Mouse (Mus musculus): ENCODE data around the gene Gsg1l. TPM values are rescaled to one million over a fixed set of nuclear protein-coding genes. Genes with fewer than 3 reads are reported as not detected.

Gsg1l gene
- polyA plus RNA-seq, 1 experiment from 2014 or later: 0.21 TPM

DNA sequence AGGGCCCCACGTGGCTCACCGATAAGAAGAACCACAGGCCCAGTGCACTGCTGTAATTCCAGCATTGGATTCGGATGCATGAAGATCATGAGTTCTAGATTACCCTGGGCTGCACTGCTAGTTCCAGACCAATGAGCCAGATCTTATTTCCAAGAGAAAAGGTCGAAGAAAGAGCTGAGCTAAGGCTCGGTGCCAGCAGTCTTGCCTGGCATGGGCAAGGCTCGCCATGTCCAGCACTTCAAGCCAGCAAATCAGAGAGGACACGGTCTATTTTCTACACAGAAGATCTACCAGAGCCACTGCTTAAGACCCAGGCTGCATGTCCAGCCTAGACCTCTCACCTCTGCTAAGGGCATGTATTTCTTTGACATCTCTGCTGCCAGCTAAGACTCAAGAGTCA lies 92.2 kb downstream of the Gsg1l start:
- H3K4me3 ChIP-seq (ENCODE audit: low read depth, low read length): no peak overlapping the region
- ATAC-seq (replicated peaks; ENCODE audit: low FRiP score): no peak
- H3K36me3 ChIP-seq (ENCODE audit: control insufficient read depth, insufficient read depth, low read length): no peaks in the 10 kb centered on the region
- H3K27ac ChIP-seq (ENCODE audit: low read depth, low read length): no peak overlapping the region
- H3K4me2 ChIP-seq: no peak overlapping the region
- H3K9ac ChIP-seq (ENCODE audit: low read depth, low read length): no peak overlapping the region
- 0 out of 2 replicates have a peak, but pooled peaks cover 3% of the 10 kb centered on the region for H3K27me3 ChIP-seq (replicated peaks; ENCODE audit: control insufficient read depth, insufficient read depth, low read length)
- no peaks in the 10 kb centered on the region for H3K9me3 ChIP-seq (ENCODE audit: control insufficient read depth, low read length)
- WGBS: 81% methylated on average over 7 of the region's 7 CpGs
- DNase-seq (ENCODE audit: low spot score): no peak
- no peaks in the 10 kb centered on the region for H3K4me1 ChIP-seq (replicated peaks; ENCODE audit: control insufficient read depth, insufficient read depth, low read length)

DNA sequence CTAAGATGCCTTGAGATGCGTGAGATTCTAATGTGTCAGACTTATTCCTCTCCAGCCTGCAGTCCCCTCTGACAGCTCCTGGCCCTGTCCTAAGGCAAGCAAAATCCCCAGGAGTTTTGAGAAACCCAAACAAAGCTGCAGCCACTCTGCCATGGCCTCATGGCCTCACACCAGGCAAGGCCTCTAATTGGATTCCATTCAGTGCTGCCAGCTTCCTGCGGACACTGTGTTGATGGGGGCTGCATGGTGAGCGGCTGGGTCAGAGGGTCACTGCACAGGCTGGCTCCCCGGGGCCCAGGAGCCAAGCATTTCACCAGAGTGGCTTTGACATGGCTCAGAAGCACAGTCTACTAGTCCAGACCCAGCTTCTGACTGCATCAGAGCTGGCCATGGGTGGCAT lies 92.7 kb downstream of the Gsg1l start:
- no peak for DNase-seq (ENCODE audit: low spot score)
- Histone ChIP-seq H3K4me3 (ENCODE audit: low read depth, low read length) (no peak overlapping the region), H3K9ac (ENCODE audit: low read depth, low read length) (no peak overlapping the region), H3K36me3 (ENCODE audit: control insufficient read depth, insufficient read depth, low read length) (no peaks in the 10 kb centered on the region), H3K4me1 (replicated peaks; ENCODE audit: control insufficient read depth, insufficient read depth, low read length) (no peaks in the 10 kb centered on the region), H3K27me3 (replicated peaks; ENCODE audit: control insufficient read depth, insufficient read depth, low read length) (0 out of 2 replicates have a peak, but pooled peaks cover 3% of the 10 kb centered on the region), H3K4me2 (no peak overlapping the region), H3K9me3 (ENCODE audit: control insufficient read depth, low read length) (no peaks in the 10 kb centered on the region), H3K27ac (ENCODE audit: low read depth, low read length) (no peak overlapping the region)
- 48% methylated on average over 4 of the region's 4 CpGs for WGBS
- ATAC-seq (replicated peaks; ENCODE audit: low FRiP score): no peak

DNA sequence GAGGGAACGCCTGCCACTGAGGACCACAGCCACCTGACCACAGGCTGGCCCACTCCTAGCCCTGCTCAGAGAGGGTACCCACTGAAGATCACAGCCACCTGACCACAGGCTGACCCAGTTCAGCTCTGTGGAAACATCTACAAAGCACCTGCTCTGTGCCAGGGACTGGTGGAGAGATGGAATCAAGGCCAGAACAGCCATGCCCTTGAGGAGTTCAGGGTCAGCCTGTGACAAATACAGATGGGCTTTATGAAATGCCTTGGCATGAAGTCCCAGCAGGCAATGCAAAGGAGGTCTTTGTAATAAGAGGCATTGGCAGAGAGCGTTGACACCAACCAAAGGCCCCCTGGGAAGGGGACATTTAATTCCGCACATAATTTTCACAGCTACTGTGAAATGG lies 93.9 kb downstream of the Gsg1l start:
- DNase-seq (ENCODE audit: low spot score) (no peak), ATAC-seq (replicated peaks; ENCODE audit: low FRiP score) (no peak)
- Histone ChIP-seq H3K27ac (ENCODE audit: low read depth, low read length) (no peak overlapping the region), H3K9ac (ENCODE audit: low read depth, low read length) (no peak overlapping the region), H3K27me3 (replicated peaks; ENCODE audit: control insufficient read depth, insufficient read depth, low read length) (peaks cover 3% of the 10 kb centered on the region; the same call in 1 of the 2 replicates), H3K9me3 (ENCODE audit: control insufficient read depth, low read length) (no peaks in the 10 kb centered on the region), H3K4me1 (replicated peaks; ENCODE audit: control insufficient read depth, insufficient read depth, low read length) (no peaks in the 10 kb centered on the region), H3K36me3 (ENCODE audit: control insufficient read depth, insufficient read depth, low read length) (no peaks in the 10 kb centered on the region), H3K4me2 (no peak overlapping the region), H3K4me3 (ENCODE audit: low read depth, low read length) (no peak overlapping the region)
- WGBS: 78% methylated on average over 3 of the region's 3 CpGs

DNA sequence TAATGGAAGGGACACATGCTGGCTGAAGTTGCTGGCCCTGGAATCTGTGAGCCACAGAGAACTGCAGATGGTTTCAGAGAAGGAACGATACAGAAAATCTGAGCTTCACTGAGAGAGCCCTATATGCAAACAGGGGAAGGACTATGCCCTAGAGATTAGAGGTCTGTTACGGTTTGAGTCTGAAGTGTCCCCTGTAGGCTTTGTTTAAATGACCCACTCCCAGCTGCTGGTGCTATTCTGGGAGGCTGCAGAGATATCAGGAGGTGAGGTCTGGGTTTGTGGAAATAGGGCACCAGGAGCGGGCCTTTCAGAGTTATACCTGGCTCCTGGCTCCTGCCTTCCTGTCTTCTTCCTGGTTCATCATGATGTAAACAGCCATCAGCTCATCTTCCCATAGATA lies 95.1 kb downstream of the Gsg1l start:
- Histone ChIP-seq H3K27me3 (replicated peaks; ENCODE audit: control insufficient read depth, insufficient read depth, low read length) (peaks cover 3% of the 10 kb centered on the region; the same call in 1 of the 2 replicates), H3K9ac (ENCODE audit: low read depth, low read length) (no peak overlapping the region), H3K9me3 (ENCODE audit: control insufficient read depth, low read length) (no peaks in the 10 kb centered on the region), H3K36me3 (ENCODE audit: control insufficient read depth, insufficient read depth, low read length) (no peaks in the 10 kb centered on the region), H3K4me3 (ENCODE audit: low read depth, low read length) (no peak overlapping the region), H3K4me2 (no peak overlapping the region), H3K27ac (ENCODE audit: low read depth, low read length) (no peak overlapping the region), H3K4me1 (replicated peaks; ENCODE audit: control insufficient read depth, insufficient read depth, low read length) (no peaks in the 10 kb centered on the region)
- DNase-seq (ENCODE audit: low spot score): no peak
- WGBS: 70% methylated on average over 3 of the region's 3 CpGs
- no peak for ATAC-seq (replicated peaks; ENCODE audit: low FRiP score)

DNA sequence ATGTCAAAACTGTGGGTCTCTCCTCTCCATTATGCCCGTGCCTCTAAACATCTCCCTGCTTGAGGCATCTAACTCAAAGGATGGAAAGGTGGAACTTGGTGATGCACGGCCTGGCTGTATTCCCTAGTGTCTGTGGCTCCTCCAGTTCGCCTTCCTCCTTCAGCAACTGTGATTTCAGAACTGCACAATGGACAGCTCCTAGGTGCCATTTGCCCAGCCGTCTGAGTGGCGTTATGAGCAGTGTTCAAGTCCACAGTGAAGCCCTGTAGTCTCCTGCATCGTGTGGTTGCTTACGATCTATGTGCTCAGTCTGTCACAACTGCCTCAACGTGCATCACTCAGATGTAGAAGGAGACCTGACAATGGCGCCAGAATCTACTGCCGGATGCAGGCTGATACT lies 96.6 kb downstream of the Gsg1l start:
- H3K27me3 ChIP-seq (replicated peaks; ENCODE audit: control insufficient read depth, insufficient read depth, low read length): peaks cover 3% of the 10 kb centered on the region; the same call in 1 of the 2 replicates
- no peaks in the 10 kb centered on the region for H3K4me1 ChIP-seq (replicated peaks; ENCODE audit: control insufficient read depth, insufficient read depth, low read length)
- ATAC-seq (replicated peaks; ENCODE audit: low FRiP score) (no peak), DNase-seq (ENCODE audit: low spot score) (no peak)
- H3K9me3 ChIP-seq (ENCODE audit: control insufficient read depth, low read length): no peaks in the 10 kb centered on the region
- no peaks in the 10 kb centered on the region for H3K36me3 ChIP-seq (ENCODE audit: control insufficient read depth, insufficient read depth, low read length)
- H3K4me3 ChIP-seq (ENCODE audit: low read depth, low read length): no peak overlapping the region
- H3K9ac ChIP-seq (ENCODE audit: low read depth, low read length): no peak overlapping the region
- H3K27ac ChIP-seq (ENCODE audit: low read depth, low read length): no peak overlapping the region
- WGBS: 63% methylated on average over 10 of the region's 10 CpGs
- no peak overlapping the region for H3K4me2 ChIP-seq

DNA sequence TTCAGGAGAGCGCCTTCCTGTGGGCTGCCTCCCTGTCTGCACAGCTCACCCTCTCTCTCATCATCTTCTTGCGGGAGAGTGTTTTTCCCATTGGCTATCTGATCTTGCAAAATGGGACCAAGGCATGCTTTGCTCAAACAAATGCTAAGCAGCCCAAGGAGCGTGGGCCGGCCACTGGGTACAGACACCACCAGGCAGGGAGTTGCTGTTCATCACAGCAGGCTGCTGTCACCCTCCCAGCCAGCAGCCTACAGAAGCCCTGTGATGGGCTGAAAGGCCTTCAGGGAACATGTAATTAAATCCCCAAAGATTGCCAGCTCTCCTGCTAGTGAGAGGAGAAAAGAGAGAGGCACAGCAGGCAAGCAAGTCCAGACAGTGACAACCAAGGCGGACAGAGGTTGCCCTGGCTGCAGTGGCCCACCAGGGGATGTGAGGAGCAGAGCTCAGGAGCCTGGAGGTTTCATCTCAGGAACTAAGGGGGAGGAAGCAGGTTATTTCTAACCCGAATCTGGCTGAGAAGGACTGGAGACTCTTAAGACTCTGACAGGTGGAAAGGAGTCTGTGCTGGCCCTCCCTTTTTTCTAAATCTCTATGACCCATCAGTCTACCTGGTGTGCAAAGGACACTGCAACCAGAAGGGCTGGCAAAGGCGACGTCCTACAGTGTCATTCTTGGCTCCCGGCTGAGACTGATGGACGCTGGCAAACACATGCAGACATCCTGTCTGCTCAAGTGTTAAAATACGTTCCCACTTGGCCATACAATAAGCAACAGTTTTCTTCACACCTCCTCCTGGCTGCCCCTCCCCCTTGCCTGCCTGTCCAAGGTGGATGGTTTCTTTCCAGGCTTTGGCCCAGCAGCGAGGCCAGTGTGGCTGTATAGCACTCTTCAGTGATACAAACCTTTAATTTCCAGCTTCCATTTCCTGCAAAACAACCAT lies 98.0 kb downstream of the Gsg1l start:
- ATAC-seq (replicated peaks; ENCODE audit: low FRiP score): no peak
- 42% methylated on average over 12 of the region's 12 CpGs for WGBS
- H3K4me2 ChIP-seq: no peak overlapping the region

DNA sequence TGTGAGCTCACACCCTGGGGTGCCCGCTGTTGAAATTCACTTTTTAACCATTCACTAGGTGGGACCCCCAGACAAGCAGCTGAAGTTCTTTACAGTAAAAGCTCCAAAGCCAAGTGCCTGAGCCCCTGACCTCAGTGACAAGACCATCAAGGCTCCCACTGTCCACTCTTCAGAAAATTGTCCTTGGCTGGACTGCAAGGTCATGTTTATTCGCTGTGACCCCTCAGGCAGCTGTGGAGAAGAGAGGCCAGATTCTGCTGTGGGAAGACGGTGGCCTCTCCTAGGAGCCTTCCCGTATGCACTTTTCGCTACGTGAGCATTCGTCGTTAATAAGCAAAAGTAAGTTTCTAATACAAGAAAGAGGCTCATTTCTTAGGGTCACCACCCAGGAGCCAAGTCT lies 102.6 kb downstream of the Gsg1l start:
- ATAC-seq (replicated peaks; ENCODE audit: low FRiP score): no peak
- Histone ChIP-seq H3K36me3 (ENCODE audit: control insufficient read depth, insufficient read depth, low read length) (no peaks in the 10 kb centered on the region), H3K4me1 (replicated peaks; ENCODE audit: control insufficient read depth, insufficient read depth, low read length) (no peaks in the 10 kb centered on the region), H3K9me3 (ENCODE audit: control insufficient read depth, low read length) (no peaks in the 10 kb centered on the region), H3K27ac (ENCODE audit: low read depth, low read length) (no peak overlapping the region), H3K9ac (ENCODE audit: low read depth, low read length) (no peak overlapping the region), H3K4me2 (no peak overlapping the region), H3K4me3 (ENCODE audit: low read depth, low read length) (no peak overlapping the region), H3K27me3 (replicated peaks; ENCODE audit: control insufficient read depth, insufficient read depth, low read length) (no peaks in the 10 kb centered on the region; the same call in 1 of the 2 replicates)
- DNase-seq (ENCODE audit: low spot score): no peak
- WGBS: 84% methylated on average over 8 of the region's 8 CpGs

More for the DNA sequence above, 98.0 kb downstream of the Gsg1l start:
- no peak overlapping the region for H3K4me3 ChIP-seq (ENCODE audit: low read depth, low read length)
- H3K9ac ChIP-seq (ENCODE audit: low read depth, low read length): no peak overlapping the region
- H3K36me3 ChIP-seq (ENCODE audit: control insufficient read depth, insufficient read depth, low read length): no peaks in the 10 kb centered on the region
- H3K27ac ChIP-seq (ENCODE audit: low read depth, low read length): no peak overlapping the region
- DNase-seq (ENCODE audit: low spot score): no peak
- peaks cover 3% of the 10 kb centered on the region; the same call in 1 of the 2 replicates for H3K27me3 ChIP-seq (replicated peaks; ENCODE audit: control insufficient read depth, insufficient read depth, low read length)
- H3K9me3 ChIP-seq (ENCODE audit: control insufficient read depth, low read length): no peaks in the 10 kb centered on the region
- H3K4me1 ChIP-seq (replicated peaks; ENCODE audit: control insufficient read depth, insufficient read depth, low read length): no peaks in the 10 kb centered on the region

DNA sequence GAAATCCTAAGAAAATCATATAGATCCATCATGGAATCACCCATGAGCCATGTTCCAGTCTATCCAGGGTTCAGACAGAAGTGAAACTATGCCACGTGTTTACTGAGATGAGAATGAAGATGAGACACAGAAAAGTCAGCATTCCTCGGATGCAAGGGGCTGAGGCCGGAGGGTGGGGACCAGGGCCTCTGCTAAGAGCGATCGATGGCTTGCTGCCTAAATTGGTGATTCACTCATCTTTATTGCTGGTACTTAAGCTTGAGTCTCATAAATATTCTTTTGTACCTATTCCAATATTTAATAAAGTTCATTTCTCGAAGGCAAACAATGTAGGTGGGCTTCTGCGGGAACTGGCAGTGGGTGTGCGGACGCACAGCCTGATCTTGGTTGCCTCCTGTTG lies 105.5 kb downstream of the Gsg1l start:
- WGBS: 83% methylated on average over 9 of the region's 9 CpGs

DNA sequence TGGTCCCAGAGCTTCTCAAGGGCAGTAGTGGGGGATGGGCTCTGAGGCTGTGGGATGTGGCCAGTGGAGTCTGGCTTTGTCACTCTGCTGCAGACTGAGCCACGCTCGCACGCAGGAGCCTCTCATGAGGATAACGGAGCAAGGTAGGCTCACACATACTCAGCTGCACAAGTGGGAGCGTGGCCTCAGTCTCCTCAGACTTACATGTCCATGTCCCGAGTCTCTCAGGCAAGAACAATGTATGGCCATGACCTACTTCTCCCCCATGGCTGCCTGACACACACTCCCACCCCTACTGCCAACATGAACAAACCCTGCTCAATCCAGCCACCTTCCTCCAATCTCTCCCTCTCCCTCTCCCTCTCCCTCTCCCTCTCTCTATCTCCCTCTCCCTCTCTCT lies 106.8 kb downstream of the Gsg1l start:
- H3K9ac ChIP-seq (ENCODE audit: low read depth, low read length): no peak overlapping the region
- H3K27me3 ChIP-seq (replicated peaks; ENCODE audit: control insufficient read depth, insufficient read depth, low read length): no peaks in the 10 kb centered on the region
- no peak overlapping the region for H3K4me3 ChIP-seq (ENCODE audit: low read depth, low read length)
- no peaks in the 10 kb centered on the region for H3K9me3 ChIP-seq (ENCODE audit: control insufficient read depth, low read length)
- no peaks in the 10 kb centered on the region for H3K4me1 ChIP-seq (replicated peaks; ENCODE audit: control insufficient read depth, insufficient read depth, low read length)
- H3K27ac ChIP-seq (ENCODE audit: low read depth, low read length): no peak overlapping the region
- WGBS: 79% methylated on average over 6 of the region's 6 CpGs
- no peak for ATAC-seq (replicated peaks; ENCODE audit: low FRiP score)
- H3K4me2 ChIP-seq: no peak overlapping the region
- H3K36me3 ChIP-seq (ENCODE audit: control insufficient read depth, insufficient read depth, low read length): no peaks in the 10 kb centered on the region
- DNase-seq (ENCODE audit: low spot score): no peak

More for the DNA sequence above, 105.5 kb downstream of the Gsg1l start:
- Histone ChIP-seq H3K9me3 (ENCODE audit: control insufficient read depth, low read length) (no peaks in the 10 kb centered on the region), H3K27ac (ENCODE audit: low read depth, low read length) (no peak overlapping the region), H3K9ac (ENCODE audit: low read depth, low read length) (no peak overlapping the region), H3K4me3 (ENCODE audit: low read depth, low read length) (no peak overlapping the region), H3K36me3 (ENCODE audit: control insufficient read depth, insufficient read depth, low read length) (no peaks in the 10 kb centered on the region), H3K27me3 (replicated peaks; ENCODE audit: control insufficient read depth, insufficient read depth, low read length) (no peaks in the 10 kb centered on the region), H3K4me2 (no peak overlapping the region), H3K4me1 (replicated peaks; ENCODE audit: control insufficient read depth, insufficient read depth, low read length) (no peaks in the 10 kb centered on the region)
- DNase-seq (ENCODE audit: low spot score) (no peak), ATAC-seq (replicated peaks; ENCODE audit: low FRiP score) (no peak)
